Mouse (Mus musculus): Measurements from ENCODE around the gene Gcnt7. TPM values are rescaled to one million over a fixed set of nuclear protein-coding genes. Genes with fewer than 3 reads are reported as not detected.

The Gcnt7 gene
- 2.2 and 2.8 TPM in 2 replicates for polyA plus RNA-seq (2015; fragmentation: Nextera tagmentation; extraction: Ambion mirVana)

DNA sequence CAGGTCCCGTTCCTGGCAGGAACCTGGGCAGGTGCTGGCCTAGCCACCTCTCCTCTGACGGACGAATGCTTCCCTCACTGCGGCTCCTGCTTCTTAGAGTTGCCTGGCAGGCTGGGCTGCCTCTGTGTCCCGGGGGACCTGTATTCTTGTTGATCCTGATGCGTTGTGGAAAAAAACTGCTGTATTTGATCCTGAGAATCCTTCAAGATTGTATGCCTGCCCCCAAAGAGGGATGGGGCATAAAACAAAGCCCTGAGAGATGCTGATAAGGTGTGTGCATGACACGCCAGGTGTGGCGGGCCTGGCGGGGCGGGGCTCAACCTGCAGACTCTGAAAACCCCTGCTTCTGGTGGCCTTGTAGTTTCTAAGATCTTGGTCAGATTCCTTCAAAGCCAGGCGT is at the start of gene Gcnt7:
Gcnt7 (minus strand) TSS at position 101 of the 400 bp plus-strand sequence.
- H3K9ac ChIP-seq (replicated peaks; ENCODE audit: low read depth, low read length) = no peak within 1 kb of the TSS
- WGBS = 87% methylated on average over 11 of the region's 11 CpGs
- H3K36me3 ChIP-seq (ENCODE audit: control insufficient read depth, insufficient read depth) = peaks cover 4% of the 10 kb centered on the region; the same call in 1 of the 2 replicates
- no peak within 1 kb of the TSS for H3K27ac ChIP-seq (ENCODE audit: low read length)
- no peak within 1 kb of the TSS for H3K4me3 ChIP-seq (replicated peaks; ENCODE audit: low read length)
- H3K4me1 ChIP-seq (replicated peaks; ENCODE audit: control insufficient read depth, insufficient read depth, low read length) = no peaks in the 10 kb centered on the region
- no peaks in the 10 kb centered on the region for H3K27me3 ChIP-seq (replicated peaks; ENCODE audit: control insufficient read depth, insufficient read depth, low read length)
- ATAC-seq = no peak
- H3K9me3 ChIP-seq (ENCODE audit: control insufficient read depth, low read length) = no peaks in the 10 kb centered on the region
- H3K4me2 ChIP-seq (ENCODE audit: low read length) = no peak within 1 kb of the TSS

DNA sequence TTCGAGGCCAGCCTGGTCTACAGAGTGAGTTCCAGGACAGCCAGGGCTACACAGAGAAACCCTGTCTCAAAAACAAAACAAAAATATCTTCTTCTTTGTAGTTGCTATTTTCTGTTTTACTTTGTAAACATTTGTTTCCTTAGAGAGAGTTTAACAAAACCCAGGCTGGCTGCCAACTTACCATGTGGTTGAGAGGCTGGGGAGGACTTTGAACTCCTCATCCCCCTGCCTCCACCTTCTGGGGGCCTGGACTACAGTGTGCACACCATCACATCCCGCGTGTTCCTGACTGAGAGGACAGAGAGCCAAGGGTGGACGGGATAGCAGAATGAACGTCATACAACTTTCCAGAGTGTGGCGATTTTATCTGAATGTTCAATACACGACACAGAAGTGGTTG is 47.7 kb upstream of the Gcnt7 start:
- Histone ChIP-seq H3K4me2 (ENCODE audit: low read length) (no peak overlapping the region), H3K36me3 (ENCODE audit: control insufficient read depth, insufficient read depth) (no peaks in the 10 kb centered on the region), H3K9ac (replicated peaks; ENCODE audit: low read depth, low read length) (no peak overlapping the region), H3K27me3 (replicated peaks; ENCODE audit: control insufficient read depth, insufficient read depth, low read length) (no peaks in the 10 kb centered on the region), H3K4me1 (replicated peaks; ENCODE audit: control insufficient read depth, insufficient read depth, low read length) (no peaks in the 10 kb centered on the region), H3K9me3 (ENCODE audit: control insufficient read depth, low read length) (no peaks in the 10 kb centered on the region), H3K4me3 (replicated peaks; ENCODE audit: low read length) (no peak overlapping the region), H3K27ac (ENCODE audit: low read length) (no peak overlapping the region)
- no peak for ATAC-seq
- WGBS = 92% methylated on average over 7 of the region's 7 CpGs

DNA sequence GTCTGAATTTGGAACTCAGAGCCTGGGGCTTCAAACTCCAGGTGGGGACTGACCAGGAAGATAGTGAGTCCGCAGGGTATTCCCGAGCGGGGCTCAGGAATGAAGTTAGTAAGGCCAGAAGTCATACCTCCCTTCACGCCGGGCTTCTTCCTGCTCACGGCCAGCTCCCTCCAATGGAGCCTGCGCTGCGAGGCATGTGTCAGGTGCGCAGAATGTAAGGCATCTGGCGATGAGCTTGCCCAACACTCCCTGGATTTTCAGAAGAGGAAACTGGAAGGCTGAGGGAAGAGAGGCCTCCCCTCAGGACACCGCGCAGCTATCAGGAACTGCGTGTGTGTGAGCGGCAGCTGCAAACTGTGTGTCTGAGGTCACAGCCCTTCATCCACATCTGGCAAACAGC is 43.8 kb upstream of the Gcnt7 start:
- Histone ChIP-seq H3K9me3 (ENCODE audit: control insufficient read depth, low read length) (no peaks in the 10 kb centered on the region), H3K27me3 (replicated peaks; ENCODE audit: control insufficient read depth, insufficient read depth, low read length) (no peaks in the 10 kb centered on the region), H3K4me2 (ENCODE audit: low read length) (no peak overlapping the region), H3K4me3 (replicated peaks; ENCODE audit: low read length) (no peak overlapping the region), H3K36me3 (ENCODE audit: control insufficient read depth, insufficient read depth) (no peaks in the 10 kb centered on the region), H3K9ac (replicated peaks; ENCODE audit: low read depth, low read length) (no peak overlapping the region), H3K27ac (ENCODE audit: low read length) (no peak overlapping the region), H3K4me1 (replicated peaks; ENCODE audit: control insufficient read depth, insufficient read depth, low read length) (no peaks in the 10 kb centered on the region)
- ATAC-seq = no peak
- 80% methylated on average over 14 of the region's 14 CpGs for WGBS

DNA sequence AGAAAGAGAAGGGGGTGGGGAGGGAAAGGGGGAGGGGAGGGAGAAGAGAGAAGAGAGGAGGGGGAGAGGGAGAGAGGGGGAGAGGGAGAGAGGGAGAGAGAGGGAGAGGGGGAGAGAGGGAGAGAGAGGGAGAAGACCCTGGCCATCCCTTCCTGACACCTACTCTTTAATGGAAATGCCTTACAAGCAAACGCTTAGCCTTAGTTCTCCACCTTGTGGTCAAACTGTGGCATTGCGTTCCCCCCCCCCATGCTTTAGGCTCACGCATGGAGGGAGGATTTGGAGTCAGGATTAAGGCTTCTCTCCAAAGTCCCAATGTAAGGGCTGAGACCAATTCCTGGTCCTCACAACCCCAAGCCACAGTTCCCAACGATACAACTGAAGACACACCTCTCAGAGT is 42.9 kb upstream of the Gcnt7 start:
- peak; percentile 36 for ATAC-seq
- no peak overlapping the region for H3K4me2 ChIP-seq (ENCODE audit: low read length)
- no peaks in the 10 kb centered on the region for H3K27me3 ChIP-seq (replicated peaks; ENCODE audit: control insufficient read depth, insufficient read depth, low read length)
- H3K9ac ChIP-seq (replicated peaks; ENCODE audit: low read depth, low read length) = no peak overlapping the region
- no peaks in the 10 kb centered on the region for H3K36me3 ChIP-seq (ENCODE audit: control insufficient read depth, insufficient read depth)
- H3K27ac ChIP-seq (ENCODE audit: low read length) = no peak overlapping the region
- no peak overlapping the region for H3K4me3 ChIP-seq (replicated peaks; ENCODE audit: low read length)
- H3K4me1 ChIP-seq (replicated peaks; ENCODE audit: control insufficient read depth, insufficient read depth, low read length) = no peaks in the 10 kb centered on the region
- no peaks in the 10 kb centered on the region for H3K9me3 ChIP-seq (ENCODE audit: control insufficient read depth, low read length)
- WGBS = 5% methylated on average over 4 of the region's 4 CpGs

DNA sequence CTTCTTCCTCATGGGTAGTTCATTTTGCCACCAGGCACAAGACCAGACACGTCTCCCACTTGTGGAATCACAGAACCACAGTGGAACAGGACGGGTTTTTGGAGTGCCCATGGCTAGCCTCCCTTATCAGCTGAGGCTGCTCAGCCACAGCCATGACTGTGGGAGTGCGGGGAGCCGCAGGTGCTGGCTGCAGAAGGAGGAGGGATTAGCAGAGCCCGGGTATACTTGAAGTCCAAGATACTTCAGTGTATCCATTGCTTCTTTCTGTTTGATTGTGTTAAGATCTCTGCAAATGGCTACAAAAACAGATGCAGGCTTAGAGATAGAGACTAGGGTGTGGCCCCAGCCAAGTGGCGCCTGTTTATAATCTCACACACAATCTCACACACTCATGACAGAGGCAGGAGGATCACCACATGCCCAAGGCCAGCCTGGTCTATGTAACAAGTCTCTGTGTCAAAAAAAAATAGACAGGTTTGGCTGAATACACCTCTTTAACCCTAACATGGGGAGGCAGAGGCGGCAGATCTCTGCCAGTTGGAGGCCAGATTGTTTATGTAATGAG is 42.4 kb upstream of the Gcnt7 start:
- no peak overlapping the region for H3K4me3 ChIP-seq (replicated peaks; ENCODE audit: low read length)
- H3K4me2 ChIP-seq (ENCODE audit: low read length) = no peak overlapping the region
- WGBS = 60% methylated on average over 7 of the region's 7 CpGs
- no peaks in the 10 kb centered on the region for H3K27me3 ChIP-seq (replicated peaks; ENCODE audit: control insufficient read depth, insufficient read depth, low read length)
- H3K36me3 ChIP-seq (ENCODE audit: control insufficient read depth, insufficient read depth) = no peaks in the 10 kb centered on the region
- no peaks in the 10 kb centered on the region for H3K9me3 ChIP-seq (ENCODE audit: control insufficient read depth, low read length)
- no peak overlapping the region for H3K9ac ChIP-seq (replicated peaks; ENCODE audit: low read depth, low read length)
- ATAC-seq = no peak
- H3K27ac ChIP-seq (ENCODE audit: low read length) = no peak overlapping the region
- H3K4me1 ChIP-seq (replicated peaks; ENCODE audit: control insufficient read depth, insufficient read depth, low read length) = no peaks in the 10 kb centered on the region

DNA sequence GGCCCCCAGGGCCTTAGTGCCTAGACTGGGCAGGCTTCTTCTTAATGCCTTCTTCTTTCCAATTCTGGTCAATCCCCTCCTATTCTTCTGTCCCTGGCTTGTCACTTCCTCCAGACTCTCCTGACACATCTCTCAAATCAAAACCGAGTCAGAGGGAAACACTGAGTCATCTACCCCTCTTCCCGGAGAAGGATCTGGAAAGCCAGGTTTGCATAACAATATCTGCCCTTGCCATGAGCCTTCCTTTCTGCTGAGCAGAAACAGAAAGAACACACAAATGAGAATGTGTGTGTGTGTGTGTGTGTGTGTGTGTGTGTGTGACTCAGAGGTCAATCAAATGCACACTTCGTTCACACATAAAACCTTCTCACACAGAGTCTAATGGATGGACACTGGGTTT is 40.4 kb upstream of the Gcnt7 start:
- Histone ChIP-seq H3K4me1 (replicated peaks; ENCODE audit: control insufficient read depth, insufficient read depth, low read length) (no peaks in the 10 kb centered on the region), H3K27ac (ENCODE audit: low read length) (no peak overlapping the region), H3K36me3 (ENCODE audit: control insufficient read depth, insufficient read depth) (no peaks in the 10 kb centered on the region), H3K4me2 (ENCODE audit: low read length) (no peak overlapping the region), H3K9ac (replicated peaks; ENCODE audit: low read depth, low read length) (no peak overlapping the region), H3K9me3 (ENCODE audit: control insufficient read depth, low read length) (no peaks in the 10 kb centered on the region), H3K27me3 (replicated peaks; ENCODE audit: control insufficient read depth, insufficient read depth, low read length) (no peaks in the 10 kb centered on the region), H3K4me3 (replicated peaks; ENCODE audit: low read length) (no peak overlapping the region)
- ATAC-seq = no peak
- 39% methylated on average over 3 of the region's 3 CpGs for WGBS

DNA sequence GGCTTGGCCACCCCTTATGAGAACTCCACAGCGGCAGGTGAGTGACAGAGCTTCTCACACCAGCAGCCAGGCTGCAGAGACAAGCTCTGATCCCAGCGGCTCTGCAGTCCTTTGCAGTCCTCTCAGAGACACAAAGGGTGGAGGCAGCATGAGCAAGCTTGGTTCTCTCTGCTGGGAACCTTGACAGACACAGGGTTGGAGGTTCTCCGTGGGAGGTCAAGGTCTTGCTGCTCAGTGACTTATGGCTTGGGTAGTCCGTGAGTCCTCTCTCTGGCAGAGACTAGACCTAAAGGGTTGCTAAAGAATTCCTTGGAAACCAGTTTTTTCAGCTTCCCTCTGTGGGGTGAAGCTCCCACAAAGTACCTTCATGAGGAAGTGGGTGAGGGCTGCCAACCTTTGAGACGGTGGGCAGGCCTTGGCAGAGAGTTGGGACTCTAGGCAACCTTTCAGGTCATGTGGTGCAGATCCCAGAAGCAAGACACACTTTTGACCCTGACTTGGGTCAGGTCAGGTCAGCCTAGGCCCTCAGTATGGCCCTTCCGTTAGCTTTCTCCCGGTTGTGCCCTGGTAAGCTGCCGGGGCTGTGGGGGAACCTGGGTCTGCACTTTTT is 38.4 kb upstream of the Gcnt7 start:
- 78% methylated on average over 8 of the region's 8 CpGs for WGBS
- no peak for ATAC-seq
- H3K9me3 ChIP-seq (ENCODE audit: control insufficient read depth, low read length) = no peaks in the 10 kb centered on the region

DNA sequence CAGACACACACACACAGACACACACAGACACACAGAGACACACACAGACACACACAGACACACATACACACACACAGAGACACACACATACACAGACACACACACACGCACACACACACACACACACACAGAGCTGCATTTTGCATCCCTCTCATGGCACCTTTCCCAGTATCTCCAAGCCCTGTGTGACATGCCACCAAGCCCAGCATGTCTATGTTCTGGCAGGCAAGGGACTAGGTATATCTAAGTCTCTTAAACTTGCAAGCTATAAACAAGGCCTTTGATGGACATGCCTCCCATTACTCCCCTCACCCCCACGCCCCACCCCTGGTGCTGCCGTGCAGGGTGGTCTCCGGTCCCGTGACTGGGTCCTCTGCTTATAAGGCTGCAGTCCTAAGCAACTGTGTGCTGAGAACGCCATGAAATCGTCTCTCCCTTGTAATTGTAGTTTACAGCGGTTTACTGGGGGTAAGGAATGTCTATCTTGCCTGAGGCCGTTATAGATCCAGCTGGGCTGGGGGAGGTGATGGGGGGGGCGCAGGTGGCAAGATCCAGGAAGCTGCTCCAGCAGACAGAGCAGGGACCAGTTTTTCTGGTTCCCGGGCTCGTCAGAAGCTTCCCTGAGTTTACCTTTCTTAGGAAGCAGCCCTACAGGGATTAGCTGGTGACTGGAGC is 26.4 kb upstream of the Gcnt7 start:
- H3K36me3 ChIP-seq (ENCODE audit: control insufficient read depth, insufficient read depth) = no peaks in the 10 kb centered on the region

More for the DNA sequence above, 38.4 kb upstream of the Gcnt7 start:
- no peaks in the 10 kb centered on the region for H3K36me3 ChIP-seq (ENCODE audit: control insufficient read depth, insufficient read depth)
- no peak overlapping the region for H3K4me2 ChIP-seq (ENCODE audit: low read length)
- no peak overlapping the region for H3K27ac ChIP-seq (ENCODE audit: low read length)
- H3K4me3 ChIP-seq (replicated peaks; ENCODE audit: low read length) = no peak overlapping the region
- H3K27me3 ChIP-seq (replicated peaks; ENCODE audit: control insufficient read depth, insufficient read depth, low read length) = no peaks in the 10 kb centered on the region
- no peaks in the 10 kb centered on the region for H3K4me1 ChIP-seq (replicated peaks; ENCODE audit: control insufficient read depth, insufficient read depth, low read length)
- H3K9ac ChIP-seq (replicated peaks; ENCODE audit: low read depth, low read length) = no peak overlapping the region

DNA sequence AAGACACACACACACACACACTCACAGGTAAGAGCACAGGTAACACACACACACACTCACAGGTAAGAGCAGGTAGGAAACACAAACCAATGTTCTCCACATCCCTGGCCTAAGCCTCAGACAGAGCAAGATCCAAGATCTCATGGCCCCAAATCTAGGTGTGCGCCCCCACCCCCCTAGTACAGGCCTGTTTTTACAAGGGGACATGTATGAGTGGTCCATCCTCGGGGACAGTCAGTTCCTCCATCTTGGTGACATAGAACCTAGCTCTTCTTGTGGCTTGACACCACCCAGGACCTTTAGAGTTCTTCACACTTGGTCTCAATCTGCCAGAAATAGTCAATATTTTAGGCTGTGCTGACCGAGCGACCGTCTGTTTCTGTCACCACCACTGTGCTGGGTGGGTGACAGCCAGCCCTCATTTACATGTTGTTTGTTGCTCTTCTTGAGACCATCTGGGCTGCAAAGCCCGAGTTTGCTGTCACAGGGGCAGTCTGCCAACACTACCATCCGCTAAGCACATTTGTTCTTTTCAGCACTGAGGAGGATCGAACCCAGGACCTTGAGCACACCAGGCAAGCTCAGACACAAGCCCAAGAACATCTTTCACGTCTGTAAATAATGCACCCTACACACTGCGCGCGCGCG is 25.5 kb upstream of the Gcnt7 start:
- Histone ChIP-seq H3K9me3 (ENCODE audit: control insufficient read depth, low read length) (no peaks in the 10 kb centered on the region), H3K9ac (replicated peaks; ENCODE audit: low read depth, low read length) (no peak overlapping the region), H3K4me2 (ENCODE audit: low read length) (no peak overlapping the region), H3K4me3 (replicated peaks; ENCODE audit: low read length) (no peak overlapping the region), H3K27ac (ENCODE audit: low read length) (no peak overlapping the region), H3K4me1 (replicated peaks; ENCODE audit: control insufficient read depth, insufficient read depth, low read length) (peaks cover 3% of the 10 kb centered on the region; the same call in 1 of the 2 replicates), H3K36me3 (ENCODE audit: control insufficient read depth, insufficient read depth) (no peaks in the 10 kb centered on the region), H3K27me3 (replicated peaks; ENCODE audit: control insufficient read depth, insufficient read depth, low read length) (peaks cover 3% of the 10 kb centered on the region; the same call in 1 of the 2 replicates)
- WGBS = 61% methylated on average over 14 of the region's 14 CpGs
- peak; percentile 89 for ATAC-seq

More for the DNA sequence above, 26.4 kb upstream of the Gcnt7 start:
- ATAC-seq = no peak; the same call in 1 of the 2 replicates
- H3K9me3 ChIP-seq (ENCODE audit: control insufficient read depth, low read length) = no peaks in the 10 kb centered on the region
- no peak overlapping the region for H3K4me2 ChIP-seq (ENCODE audit: low read length)
- no peak overlapping the region for H3K4me3 ChIP-seq (replicated peaks; ENCODE audit: low read length)
- peaks cover 6% of the 10 kb centered on the region; the same call in 1 of the 2 replicates for H3K27me3 ChIP-seq (replicated peaks; ENCODE audit: control insufficient read depth, insufficient read depth, low read length)
- H3K27ac ChIP-seq (ENCODE audit: low read length) = no peak overlapping the region
- 44% methylated on average over 12 of the region's 12 CpGs for WGBS
- no peak overlapping the region for H3K9ac ChIP-seq (replicated peaks; ENCODE audit: low read depth, low read length)
- peaks cover 3% of the 10 kb centered on the region; the same call in 1 of the 2 replicates for H3K4me1 ChIP-seq (replicated peaks; ENCODE audit: control insufficient read depth, insufficient read depth, low read length)

Measured in forebrain, embryonic 16.5 days (tissue).